Mouse (Mus musculus) embryonic fibroblast, embryonic 13.5 days (primary cell): Measurements from ENCODE around the gene Ppargc1a. TPM values are rescaled to one million over a fixed set of nuclear protein-coding genes. Genes with fewer than 3 reads are reported as not detected.

Source experiments
- H3K27ac ChIP-seq: 2 replicates; pipeline ENCODE4 v1.5.1; 2012; ENCODE audit warnings: low read length, control low read depth, inconsistent platforms; ENCODE audit not compliant: insufficient read depth
- H3K4me1 ChIP-seq: 2 replicates; pipeline ENCODE4 v1.6.1; 2011; ENCODE audit warnings: low read length; ENCODE audit not compliant: control insufficient read depth, insufficient read depth
- H3K4me3 ChIP-seq: 2 replicates; pipeline ENCODE4 v1.5.1; 2011; ENCODE audit warnings: mild to moderate bottlenecking, control low read depth, low read length; ENCODE audit not compliant: insufficient read depth
- CTCF ChIP-seq: IDR thresholded peaks from 2 replicates; pipeline ENCODE4 v1.5.1; 2011; ENCODE audit warnings: mild to moderate bottlenecking, control low read depth, low read length, moderate library complexity, borderline replicate concordance; ENCODE audit not compliant: insufficient read depth
- POLR2A ChIP-seq: IDR thresholded peaks from 2 replicates; pipeline ENCODE4 v1.6.1; 2011; ENCODE audit warnings: low read depth, mild to moderate bottlenecking, control low read depth, low read length, moderate library complexity
- polyA plus RNA-seq: library from polyadenylated mRNA; stranded (reverse); fragments of >200 nt; gene quantifications from 2 replicates; pipeline ENCODE4 v1.2.4, GENCODE M21; 2011; ENCODE audit warnings: low read depth; ENCODE audit not compliant: missing spikeins, insufficient read length

Ppargc1a gene
- polyA plus RNA-seq, 1 experiment = 0.30 TPM

DNA sequence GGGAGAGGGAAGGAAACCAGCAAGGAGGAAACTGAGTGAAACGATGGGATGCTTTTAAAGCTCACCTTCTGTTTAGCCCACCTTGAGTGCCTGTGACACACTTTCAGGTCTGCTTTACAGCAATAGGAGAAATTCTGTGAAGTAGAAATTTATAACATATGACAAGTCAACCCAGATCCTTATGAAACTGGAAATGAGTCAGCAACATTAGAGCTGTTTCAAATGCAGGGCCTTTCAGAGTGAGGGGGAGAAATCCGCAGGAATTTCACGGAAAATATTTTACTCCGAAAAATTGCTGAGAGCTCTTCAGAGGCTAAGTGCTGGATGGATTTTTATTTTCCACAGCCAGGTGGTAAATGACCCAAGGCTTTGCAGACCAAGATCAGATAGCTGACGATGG lies 133.6 kb downstream of the Ppargc1a start:
- 0 out of 2 replicates have a peak overlapping the region, but pooled peaks have one; percentile 26 for H3K27ac ChIP-seq
- no peak overlapping the region for H3K4me3 ChIP-seq
- no peak for TF ChIP-seq POLR2A
- TF ChIP-seq CTCF = no peak
- no peaks in the 10 kb centered on the region for H3K4me1 ChIP-seq

DNA sequence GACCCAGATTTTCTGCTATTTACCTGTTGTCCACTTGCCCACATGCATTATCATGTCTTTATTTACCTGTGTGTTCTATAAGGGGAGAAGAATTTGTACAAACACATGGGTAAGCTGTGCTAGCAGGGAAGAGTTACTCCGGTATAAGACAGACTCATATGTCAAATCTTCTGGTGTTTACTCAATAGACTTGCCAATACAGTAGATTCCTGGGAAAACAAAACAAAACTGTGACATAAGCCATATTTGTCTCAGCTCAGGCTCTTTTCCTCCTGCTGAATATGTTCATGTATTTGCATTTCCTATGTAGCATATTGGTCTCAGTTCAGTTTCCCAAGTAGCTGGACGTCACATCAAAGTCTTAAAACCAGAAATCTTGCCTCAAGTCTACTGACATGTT lies 135.0 kb downstream of the Ppargc1a start:
- no peak overlapping the region for H3K4me3 ChIP-seq
- TF ChIP-seq POLR2A (no peak), CTCF (no peak)
- no peaks in the 10 kb centered on the region for H3K4me1 ChIP-seq
- H3K27ac ChIP-seq = no peak overlapping the region

DNA sequence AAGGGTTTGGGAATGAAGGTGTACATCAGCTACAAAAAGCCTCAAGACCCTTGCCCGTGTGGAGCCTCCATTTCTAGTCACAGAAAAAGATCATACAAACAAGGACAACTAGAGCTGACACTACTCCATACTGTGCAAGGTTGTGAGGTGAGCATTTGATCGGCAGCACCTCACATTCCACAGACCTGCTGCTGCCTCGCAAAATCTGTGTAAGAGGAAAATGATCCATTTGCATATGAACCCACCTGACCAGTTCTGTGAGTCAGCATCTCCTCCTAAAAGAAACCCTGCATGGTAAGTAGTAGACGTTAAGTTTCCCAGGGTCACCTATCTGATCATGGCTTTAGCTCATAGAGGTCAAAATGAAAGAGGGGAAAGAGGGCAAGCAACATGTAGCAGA lies 135.5 kb downstream of the Ppargc1a start:
- Histone ChIP-seq H3K27ac (no peak overlapping the region), H3K4me1 (no peaks in the 10 kb centered on the region), H3K4me3 (no peak overlapping the region)
- TF ChIP-seq CTCF = no peak
- TF ChIP-seq POLR2A = no peak

DNA sequence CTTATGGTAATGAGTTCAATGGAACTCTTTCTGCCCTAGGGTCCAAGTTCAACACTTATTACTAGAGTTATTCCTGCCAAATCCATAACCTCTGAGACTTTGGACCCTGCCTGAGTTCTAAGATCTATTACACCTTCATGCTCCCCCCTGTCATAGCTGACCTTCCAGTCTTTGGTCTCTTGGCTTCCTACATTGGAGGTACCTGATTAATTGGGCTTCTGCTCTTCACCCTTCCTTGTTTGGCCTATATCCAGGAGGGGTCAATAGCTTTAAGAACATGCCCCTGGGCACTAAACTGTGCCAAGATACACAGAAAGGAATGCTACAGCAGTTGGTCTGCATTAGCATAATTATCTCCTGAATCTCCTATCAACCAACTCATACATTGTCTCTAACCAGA lies 141.1 kb downstream of the Ppargc1a start:
- no peak overlapping the region for H3K27ac ChIP-seq
- H3K4me3 ChIP-seq = no peak overlapping the region
- no peaks in the 10 kb centered on the region for H3K4me1 ChIP-seq
- TF ChIP-seq POLR2A (no peak), CTCF (no peak)

DNA sequence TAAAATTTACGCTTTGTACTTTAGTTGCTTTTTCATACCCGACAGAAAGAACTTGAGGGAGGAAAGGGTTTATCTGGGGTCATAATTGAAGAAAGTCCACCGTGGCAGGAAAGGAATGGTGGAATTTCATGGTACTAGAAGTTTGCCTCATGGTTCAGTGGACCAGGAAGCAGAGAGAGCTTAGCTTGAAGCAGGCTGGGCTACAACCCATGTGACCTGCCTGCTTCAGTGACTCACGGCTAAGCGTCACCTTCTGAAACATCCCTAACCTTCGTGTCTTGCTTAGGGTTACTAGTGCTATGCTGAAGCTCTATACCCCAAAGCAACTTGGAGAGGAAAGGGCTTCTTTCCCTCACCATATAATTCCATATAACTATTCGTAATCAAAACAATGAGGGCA lies 151.1 kb downstream of the Ppargc1a start:
- Histone ChIP-seq H3K4me3 (no peak overlapping the region), H3K27ac (no peak overlapping the region), H3K4me1 (no peaks in the 10 kb centered on the region)
- TF ChIP-seq POLR2A (no peak), CTCF (no peak)

DNA sequence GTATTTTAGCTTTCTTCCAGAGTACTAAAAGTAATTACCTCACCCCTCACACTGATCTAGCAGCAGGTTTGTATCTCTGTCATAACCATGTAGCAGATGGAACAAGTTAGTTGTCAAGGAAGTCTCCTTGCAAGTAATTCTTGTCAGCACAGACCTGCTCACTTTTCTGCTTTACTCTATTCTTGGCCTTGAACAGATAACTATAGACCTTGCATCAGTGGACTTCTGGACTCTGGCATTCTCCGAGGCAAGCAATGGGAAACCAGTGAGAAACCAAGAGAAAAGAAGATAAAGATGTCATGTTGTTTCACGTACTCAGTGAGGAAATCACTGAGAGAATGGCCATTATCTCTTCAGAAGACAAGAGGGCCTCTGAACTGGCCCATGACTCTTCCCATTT lies 152.1 kb downstream of the Ppargc1a start:
- no peak overlapping the region for H3K27ac ChIP-seq
- H3K4me3 ChIP-seq = no peak overlapping the region
- TF ChIP-seq POLR2A (no peak), CTCF (no peak)
- no peaks in the 10 kb centered on the region for H3K4me1 ChIP-seq

DNA sequence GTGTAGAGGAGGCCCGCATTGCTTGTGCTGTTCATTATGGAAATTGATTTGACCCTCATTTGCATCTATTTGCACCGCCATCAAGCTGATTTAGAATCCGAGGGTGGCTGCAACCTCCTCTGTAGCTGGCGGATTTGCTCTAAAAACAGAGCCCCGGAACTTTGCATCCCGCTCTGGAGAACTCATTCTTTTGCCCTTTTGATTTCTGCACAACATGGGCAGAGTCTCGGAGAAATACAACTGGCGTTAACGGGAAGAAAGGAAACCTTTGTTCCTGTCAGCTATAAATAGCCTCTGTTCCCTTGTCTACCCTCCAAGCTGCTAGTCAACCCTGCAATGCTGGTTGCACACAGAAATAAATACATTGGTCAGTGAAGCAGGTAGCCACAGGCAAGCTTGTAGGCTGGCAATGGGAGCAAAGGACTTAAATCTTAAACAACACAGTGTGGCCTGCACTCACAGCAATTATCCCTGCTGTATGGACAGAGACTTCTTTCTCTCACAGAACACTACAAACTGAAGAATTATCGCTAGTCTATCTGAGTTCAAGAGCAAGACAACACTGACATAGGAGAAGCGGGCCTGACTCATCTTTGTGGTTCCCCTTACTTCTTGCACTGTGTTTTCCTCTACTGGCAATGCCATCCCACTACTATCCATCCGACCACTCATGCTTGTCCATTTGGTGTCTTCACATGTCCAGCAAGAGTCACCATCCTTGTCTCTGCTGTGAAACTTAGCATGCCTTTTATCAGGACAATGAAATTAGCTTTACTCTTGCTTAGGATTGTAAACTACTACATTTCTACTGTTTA lies 155.0 kb downstream of the Ppargc1a start:
- no peak overlapping the region for H3K27ac ChIP-seq
- TF ChIP-seq CTCF (no peak), POLR2A (no peak)
- H3K4me3 ChIP-seq = no peak overlapping the region
- H3K4me1 ChIP-seq = no peaks in the 10 kb centered on the region

DNA sequence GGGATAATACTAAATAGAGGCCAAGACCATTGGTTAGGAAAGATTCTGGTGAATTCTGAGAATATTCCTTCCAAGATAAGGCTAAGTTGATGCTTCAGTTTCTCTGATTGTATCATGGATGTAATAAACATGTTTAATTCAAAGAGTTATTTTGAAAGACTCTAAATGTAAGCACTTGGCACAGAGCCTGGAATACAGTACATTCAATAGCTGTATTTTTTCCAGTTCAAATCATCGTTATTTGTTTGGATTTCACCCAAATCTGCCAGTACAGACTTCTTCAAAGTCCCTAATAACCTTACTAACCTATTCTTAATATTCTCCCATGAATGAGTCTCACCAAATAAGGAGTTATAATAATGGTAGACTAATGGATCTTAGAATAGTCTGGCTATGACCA lies 157.5 kb downstream of the Ppargc1a start:
- H3K27ac ChIP-seq = no peak overlapping the region
- TF ChIP-seq POLR2A = no peak
- TF ChIP-seq CTCF = no peak
- no peaks in the 10 kb centered on the region for H3K4me1 ChIP-seq
- no peak overlapping the region for H3K4me3 ChIP-seq

DNA sequence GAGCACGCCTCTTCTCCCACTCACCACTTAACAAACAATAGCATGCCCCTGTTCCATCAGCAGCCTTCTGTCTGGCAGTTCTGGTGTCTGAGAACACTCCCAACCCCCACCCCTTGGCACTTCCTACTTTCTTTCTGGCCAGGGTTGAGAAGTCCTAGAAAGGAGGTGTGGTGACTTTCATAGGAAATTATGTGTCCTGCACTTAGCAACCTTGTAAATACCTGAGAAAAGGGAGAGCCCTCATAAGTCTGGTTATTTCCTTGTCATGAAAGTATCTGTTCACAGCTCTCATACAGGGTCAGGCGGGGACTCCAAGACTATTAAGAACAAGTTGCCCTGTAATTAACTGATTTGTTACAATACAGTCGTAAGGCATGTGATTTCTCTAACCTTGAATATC lies 161.1 kb downstream of the Ppargc1a start:
- H3K27ac ChIP-seq = no peak overlapping the region
- no peak for TF ChIP-seq CTCF
- no peak for TF ChIP-seq POLR2A
- H3K4me1 ChIP-seq = no peaks in the 10 kb centered on the region
- no peak overlapping the region for H3K4me3 ChIP-seq
